Mouse (Mus musculus) layer of hippocampus, adult 9-11 months (tissue): ENCODE results near the gene Guca1a.
"Not testable (repeated sequence)": the region's sequence is repeated elsewhere in the genome, so short reads cannot be mapped to it uniquely, and the experiment has no call there.

Experiments used
- DNase-seq: peaks from one replicate; pipeline ENCODE4 v3.0.0; 2022

The Guca1a gene

GRCm38 (mm10) chr17:47400451-47400850 is at the start of gene Guca1a:
TSS of gene Guca1a (minus strand) at chr17:47400584.
- DNase-seq: no peak

GRCm38 (mm10) chr17:47449432-47449831 is 49.0 kb upstream of the Guca1a start:
- DNase-seq: no peak

GRCm38 (mm10) chr17:47448523-47449372 is 48.4 kb upstream of the Guca1a start:
- DNase-seq: no peak

GRCm38 (mm10) chr17:47446561-47446960 is 46.2 kb upstream of the Guca1a start:
- DNase-seq: no peak

GRCm38 (mm10) chr17:47446025-47446424 is 45.6 kb upstream of the Guca1a start:
- no peak for DNase-seq

DNA sequence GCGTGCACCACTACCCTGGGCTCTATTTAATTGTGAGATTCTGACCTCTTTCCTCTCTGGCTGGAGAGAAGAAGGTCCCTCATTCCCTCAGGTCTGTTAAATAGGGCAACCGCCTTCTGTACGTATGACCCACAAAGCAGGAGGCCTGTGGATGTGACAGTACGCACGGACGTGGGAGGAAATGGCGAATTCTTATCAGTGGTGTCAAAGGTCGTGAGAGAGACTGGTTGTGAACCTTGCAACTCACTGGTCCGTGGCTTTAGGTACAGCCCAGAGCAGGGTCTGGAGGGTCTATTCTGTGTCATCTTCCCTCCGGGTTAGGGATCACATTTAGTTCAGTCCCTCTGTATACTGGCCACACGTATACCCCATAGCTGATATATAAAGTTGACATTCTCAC is 45.1 kb upstream of the Guca1a start:
- no peak for DNase-seq

GRCm38 (mm10) chr17:47444113-47444512 is 43.7 kb upstream of the Guca1a start:
- DNase-seq: no peak

DNA sequence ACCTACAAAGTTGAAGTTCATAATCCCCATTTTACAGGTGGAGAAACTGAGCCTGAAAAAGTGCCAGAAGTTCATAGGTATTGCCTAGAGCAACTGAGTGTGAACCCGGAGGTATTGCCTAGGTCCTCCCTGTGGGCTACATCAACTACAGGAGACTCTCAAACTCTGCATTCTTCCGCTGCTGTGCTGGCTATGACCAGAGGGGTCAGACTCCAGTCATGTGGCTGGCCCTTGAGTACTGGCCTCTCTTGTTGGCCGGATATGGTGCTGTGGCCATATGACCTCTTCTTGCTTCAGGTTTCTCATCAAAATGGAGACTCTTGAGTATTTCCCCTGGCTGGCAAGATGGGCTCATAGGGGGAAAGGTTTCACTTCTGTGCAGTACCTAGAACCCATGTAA is 41.9 kb upstream of the Guca1a start:
- no peak for DNase-seq

- DNase-seq: no peak
Measured at GRCm38 (mm10) chr17:47441296-47442051, 41.1 kb upstream of the Guca1a start.

DNA sequence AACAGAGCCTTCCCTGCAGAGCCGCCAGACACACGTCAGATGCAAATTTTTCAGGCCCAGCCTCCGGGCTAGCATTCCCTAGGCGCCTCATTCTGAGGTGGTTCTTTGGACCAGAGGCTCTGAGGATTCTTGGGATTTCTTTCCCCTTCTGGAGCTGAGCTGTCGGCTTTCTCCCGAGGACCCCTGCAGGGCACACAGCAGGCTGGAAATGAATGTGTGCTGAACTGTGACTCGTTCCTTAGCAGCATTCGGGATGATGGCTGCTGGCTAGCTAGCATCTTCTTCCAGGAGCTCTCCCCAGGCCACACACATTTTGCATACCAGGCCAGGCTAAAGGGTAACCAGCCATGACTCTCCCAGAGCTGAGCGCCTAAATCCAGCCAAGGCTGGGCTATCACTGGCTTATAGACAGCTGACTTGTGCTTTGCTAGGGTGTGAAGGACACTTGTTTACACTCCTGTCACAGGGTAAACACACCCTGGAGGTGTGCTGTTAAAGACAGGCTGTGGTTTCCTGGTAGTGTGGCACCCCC is 40.0 kb upstream of the Guca1a start:
- DNase-seq: no peak

- no peak for DNase-seq
Measured at GRCm38 (mm10) chr17:47439396-47440028, 39.1 kb upstream of the Guca1a start.

DNA sequence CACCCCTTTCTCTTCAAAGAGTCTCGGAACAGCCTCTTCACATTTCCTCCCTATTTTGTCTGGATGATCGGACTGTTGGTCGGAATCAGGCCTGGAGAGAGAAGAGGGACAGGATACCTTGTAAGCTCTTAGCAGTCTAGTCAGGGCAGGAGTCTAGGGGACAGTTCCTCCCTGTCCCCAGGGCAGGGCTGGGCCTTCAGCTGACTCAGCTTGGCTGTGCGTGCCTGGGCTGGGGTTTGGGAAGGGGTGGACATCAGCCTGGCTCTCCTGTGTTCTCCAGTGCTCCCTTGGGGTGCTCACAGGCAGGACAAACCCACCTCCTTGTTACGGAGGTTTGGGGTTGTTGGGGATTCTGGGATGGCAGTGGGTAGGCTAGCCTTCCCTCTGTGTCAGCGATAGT is 38.2 kb upstream of the Guca1a start:
- DNase-seq: no peak

DNA sequence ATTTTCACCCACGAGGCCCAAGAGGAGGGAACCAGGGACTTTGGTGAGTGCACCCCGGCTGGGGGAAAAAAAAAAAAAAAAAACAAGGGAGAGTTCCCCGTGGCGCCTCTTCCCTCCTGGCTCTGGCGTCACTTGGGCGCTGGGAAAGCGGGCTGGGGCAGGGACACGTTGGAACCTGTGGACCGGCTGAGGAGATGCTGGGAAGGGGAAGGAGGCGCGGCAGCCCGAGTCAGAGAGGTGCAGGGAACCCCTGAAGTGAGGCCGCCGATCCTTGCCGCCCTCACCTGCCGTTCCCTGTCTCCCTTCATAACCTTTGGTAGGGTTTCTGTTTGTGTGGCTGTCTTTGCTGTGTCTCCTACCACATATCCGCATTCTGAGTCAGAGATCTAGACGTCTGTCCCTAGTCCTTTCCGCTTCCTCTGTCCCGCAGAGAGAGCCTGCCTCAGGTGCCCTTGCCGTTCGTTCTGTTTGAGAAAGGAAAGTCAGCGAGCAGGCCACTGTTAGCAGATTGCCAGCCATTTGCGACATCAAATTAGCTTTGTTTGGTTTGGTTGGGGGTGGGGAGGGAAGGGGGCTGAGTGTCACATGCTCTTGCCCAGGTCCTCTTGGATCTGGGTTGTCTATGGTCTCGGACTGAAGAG is 36.6 kb upstream of the Guca1a start, which contains the start of gene 1700001C19Rik:
1700001C19Rik (minus strand) TSS at position 470 of the 641 bp plus-strand sequence.
- DNase-seq: no peak

- DNase-seq: no peak
Measured at GRCm38 (mm10) chr17:47436156-47436906, 35.9 kb upstream of the Guca1a start, which contains the start of gene AI661453. TSS of gene AI661453 (plus strand) at chr17:47436615.

GRCm38 (mm10) chr17:47430815-47431214 is 30.4 kb upstream of the Guca1a start:
- DNase-seq: no peak

- no peak for DNase-seq
Measured at GRCm38 (mm10) chr17:47428831-47429304, 28.5 kb upstream of the Guca1a start.

GRCm38 (mm10) chr17:47427316-47427715 is 26.9 kb upstream of the Guca1a start:
- no peak for DNase-seq

DNA sequence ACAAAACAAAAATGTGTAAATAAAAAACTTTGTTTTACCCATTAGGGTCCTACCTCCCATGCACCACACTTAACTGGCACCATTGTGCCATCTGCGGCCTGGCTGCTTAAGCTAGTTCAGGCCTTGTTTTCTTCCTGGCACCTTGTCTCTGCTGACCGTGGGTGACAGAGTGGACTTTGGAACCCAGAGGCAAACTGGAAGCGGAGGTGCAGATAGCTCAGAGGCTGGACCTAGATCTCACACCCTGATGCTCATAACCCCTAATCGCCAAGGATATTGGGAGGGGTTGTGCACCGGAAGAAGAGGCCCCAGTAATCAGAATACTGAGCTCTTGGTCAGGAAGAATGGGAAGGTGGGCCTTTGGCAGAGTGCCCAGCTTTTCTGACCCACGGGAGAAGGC is 23.8 kb upstream of the Guca1a start:
- DNase-seq: no peak

DNA sequence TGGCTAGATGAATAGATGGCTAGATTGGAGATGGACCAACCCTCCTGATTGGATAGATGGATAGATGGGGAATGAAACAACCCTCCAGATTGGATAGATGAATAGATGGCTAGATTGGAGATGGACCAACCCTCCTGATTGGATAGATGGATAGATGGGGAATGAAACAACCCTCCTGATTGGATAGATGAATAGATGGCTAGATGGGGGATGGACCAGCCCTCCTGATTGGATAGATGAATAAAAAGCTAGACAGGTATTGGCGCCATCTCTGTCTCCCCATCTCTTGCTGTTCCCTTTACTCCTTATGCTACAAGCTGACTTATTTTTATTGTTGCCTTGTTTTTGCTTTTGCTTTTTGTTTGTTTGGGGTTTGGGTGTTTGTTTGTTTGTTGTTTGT is 22.2 kb upstream of the Guca1a start:
- DNase-seq: not testable (repeated sequence)

- no peak for DNase-seq
Measured at GRCm38 (mm10) chr17:47421566-47421965, 21.2 kb upstream of the Guca1a start.

GRCm38 (mm10) chr17:47420195-47420594 is 19.8 kb upstream of the Guca1a start:
- no peak for DNase-seq
